In genomic region chr19:5302455-5302854, GRCm38 (mm10) we compare ENCODE assay signal across 9 mouse cellular contexts. TPM values are rescaled to one million over a fixed set of nuclear protein-coding genes. Genes with fewer than 3 reads are reported as not detected.
DNase-seq lines count a peak whose midpoint lies in the region; ATAC-seq and TF ChIP-seq lines count a peak whose summit lies in the region.
"Had no signal": no experiment of that assay in that cellular context is flagged by ENCODE, and none has a peak within 500 bp of the region (broad histone marks: within the 10 kb centered on the region; RNA-seq: fewer than 3 reads in every experiment).

No protein-coding gene starts in this region.

- TF ChIP-seq EP300 in ES-Bruce4 (IDR thresholded peaks at IDR 0.05; ENCODE audit: insufficient read depth, low read depth, low read length): no peak

- no peaks in the 10 kb centered on the region for H3K36me3 ChIP-seq in kidney, adult 2 months (ENCODE audit: control insufficient read depth, insufficient read depth, low read length)
- H3K36me3 ChIP-seq in kidney, embryonic 15.5 days: no peaks in the 10 kb centered on the region
- H3K36me3 ChIP-seq in ES-Bruce4 (ENCODE audit: control insufficient read depth, insufficient read depth, low read length, poor library complexity, severe bottlenecking): no peaks in the 10 kb centered on the region

- no peak overlapping the region for H3K27ac ChIP-seq in kidney, adult 2 months (ENCODE audit: insufficient read depth, low read depth, low read length)
- H3K27ac ChIP-seq in kidney, embryonic 15.5 days: no peak overlapping the region
- H3K27ac ChIP-seq in ES-Bruce4 (ENCODE audit: insufficient read depth, low read length): no peak overlapping the region
- H3K27ac ChIP-seq: neural tube, embryonic 12.5 days had no signal

- H3K4me3 ChIP-seq in kidney, adult 2 months (ENCODE audit: insufficient read depth, low read depth, low read length): no peak overlapping the region
- H3K4me3 ChIP-seq in kidney, embryonic 15.5 days (replicated peaks): no peak overlapping the region
- no peak overlapping the region for H3K4me3 ChIP-seq in ES-Bruce4 (ENCODE audit: low read depth, low read length)
- H3K4me3 ChIP-seq: neural tube, embryonic 12.5 days had no signal

- TF ChIP-seq CTCF in kidney, adult 2 months (conservative IDR thresholded peaks at IDR 0.05; ENCODE audit: insufficient read depth, insufficient read length, low read depth, low read length): peak; percentile 62
- peak; percentile 84 for TF ChIP-seq CTCF in ES-Bruce4 (IDR thresholded peaks at IDR 0.05; ENCODE audit: low read depth, low read length)

- peak; percentile 45 for DNase-seq in kidney, adult 2 months
- DNase-seq in A20 (ENCODE audit: low read depth, low spot score): peak; percentile 84
- DNase-seq in embryo, embryonic 9.5 days (ENCODE audit: extremely low spot score): peak; percentile 56
- peak; percentile 84 to 85 for DNase-seq in kidney, postnatal 4 days
- peak; percentile 67 for DNase-seq in retina, postnatal 1 day
- DNase-seq in cerebellum, adult 18-20 months: no peak

- TF ChIP-seq POLR2A in kidney, adult 2 months (IDR thresholded peaks at IDR 0.05; ENCODE audit: low read depth, low read length): no peak
- TF ChIP-seq POLR2A in ES-Bruce4 (IDR thresholded peaks at IDR 0.05; ENCODE audit: insufficient read depth, low read length): no peak

- no peak for ATAC-seq in kidney, embryonic 15.5 days (replicated peaks; ENCODE audit: low FRiP score)

- no peaks in the 10 kb centered on the region for H3K27me3 ChIP-seq in kidney, adult 2 months (replicated peaks; ENCODE audit: control insufficient read depth, insufficient read depth, low read length)
- peaks cover 9% of the 10 kb centered on the region for H3K27me3 ChIP-seq in kidney, embryonic 15.5 days
- no peaks in the 10 kb centered on the region for H3K27me3 ChIP-seq in ES-Bruce4 (ENCODE audit: control insufficient read depth, insufficient read depth, low read length, poor library complexity, severe bottlenecking)

- no peaks in the 10 kb centered on the region for H3K9me3 ChIP-seq in kidney, embryonic 15.5 days (replicated peaks)
- no peaks in the 10 kb centered on the region for H3K9me3 ChIP-seq in ES-Bruce4 (replicated peaks; ENCODE audit: control insufficient read depth, insufficient read depth, low read length, poor library complexity, severe bottlenecking)

- H3K9ac ChIP-seq in kidney, embryonic 15.5 days: no peak overlapping the region
- no peak overlapping the region for H3K9ac ChIP-seq in ES-Bruce4 (ENCODE audit: low read depth, poor library complexity, severe bottlenecking)
- H3K9ac ChIP-seq: neural tube, embryonic 12.5 days had no signal

- WGBS in kidney, adult 2 months: 19% methylated on average over 4 of the region's 4 CpGs
- 20% methylated on average over 4 of the region's 4 CpGs for WGBS in kidney, embryonic 15.5 days

- H3K4me2 ChIP-seq in kidney, embryonic 15.5 days: no peak overlapping the region
- H3K4me2 ChIP-seq: neural tube, embryonic 12.5 days had no signal

- H3K4me1 ChIP-seq in kidney, adult 2 months (ENCODE audit: control insufficient read depth, insufficient read depth, low read length): no peaks in the 10 kb centered on the region
- H3K4me1 ChIP-seq in kidney, embryonic 15.5 days: peaks cover 20% of the 10 kb centered on the region
- H3K4me1 ChIP-seq in ES-Bruce4 (ENCODE audit: control insufficient read depth, insufficient read depth, low read length): peaks cover 11% of the 10 kb centered on the region

RNA-seq across cellular contexts. Expression of gene Gal3st3, which starts 4.3 kb away (rescaled TPM):
- polyA plus RNA-seq in kidney, adult 2 months (2012; rRNA removed): 0.28 and 0.43 TPM in 2 replicates
- polyA plus RNA-seq in kidney, embryonic 15.5 days (2015; fragmentation: Nextera tagmentation; extraction: Ambion mirVana): 3.8 and 3.9 TPM in 2 replicates
- polyA plus RNA-seq in ES-Bruce4 (2011; ENCODE audit: insufficient read depth, insufficient read length, low read depth, missing spikeins): 2.5 and 2.9 TPM in 2 replicates

RNA-seq across cellular contexts. Expression of gene Sf3b2, which starts 7.2 kb away (rescaled TPM):
- polyA plus RNA-seq in kidney, adult 2 months (2012; rRNA removed): 95.8 and 109 TPM in 2 replicates
- polyA plus RNA-seq in kidney, embryonic 15.5 days (2015; fragmentation: Nextera tagmentation; extraction: Ambion mirVana): 351 and 362 TPM in 2 replicates
- polyA plus RNA-seq in ES-Bruce4 (2011; ENCODE audit: insufficient read depth, insufficient read length, low read depth, missing spikeins): 179 and 185 TPM in 2 replicates

RNA-seq across cellular contexts. Expression of gene Pacs1, which starts 29.5 kb away (rescaled TPM):
- 14.3 and 16.1 TPM in 2 replicates for polyA plus RNA-seq in kidney, adult 2 months (2012; rRNA removed)
- 23.2 and 25.0 TPM in 2 replicates for polyA plus RNA-seq in kidney, embryonic 15.5 days (2015; fragmentation: Nextera tagmentation; extraction: Ambion mirVana)
- 18.3 and 22.0 TPM in 2 replicates for polyA plus RNA-seq in ES-Bruce4 (2011; ENCODE audit: insufficient read depth, insufficient read length, low read depth, missing spikeins)

RNA-seq across cellular contexts. Expression of gene Catsper1, which starts 33.1 kb away (rescaled TPM):
- 0.08 TPM in 1 of 2 replicates, not detected in the other for polyA plus RNA-seq in kidney, adult 2 months (2012; rRNA removed)
- not detected in 2 replicates for polyA plus RNA-seq in kidney, embryonic 15.5 days (2015; fragmentation: Nextera tagmentation; extraction: Ambion mirVana)
- not detected in 2 replicates for polyA plus RNA-seq in ES-Bruce4 (2011; ENCODE audit: insufficient read depth, insufficient read length, low read depth, missing spikeins)
- polyA plus RNA-seq: neural tube, embryonic 12.5 days had no signal

RNA-seq across cellular contexts. Expression of gene Cst6, which starts 46.9 kb away (rescaled TPM):
- polyA plus RNA-seq in kidney, adult 2 months (2012; rRNA removed): 0.52 and 1.5 TPM in 2 replicates
- polyA plus RNA-seq in kidney, embryonic 15.5 days (2015; fragmentation: Nextera tagmentation; extraction: Ambion mirVana): 0.45 and 1.2 TPM in 2 replicates
- 0.62 and 1.6 TPM in 2 replicates for polyA plus RNA-seq in ES-Bruce4 (2011; ENCODE audit: insufficient read depth, insufficient read length, low read depth, missing spikeins)

Comparison
In these comparisons a context has a peak if more than half of its experiments do, and no peak if none do; other contexts are left out.
1. DNase-seq: peak in kidney, adult 2 months (single experiment), A20 (single experiment), embryo, embryonic 9.5 days (single experiment), kidney, postnatal 4 days (2 of 2) and retina, postnatal 1 day (single experiment); none in cerebellum, adult 18-20 months (0 of 2).